In genomic region chr8:123150737-123151171, GRCm38 (mm10) we compare ENCODE assay signal across 10 mouse cellular contexts. TPM values are rescaled to one million over a fixed set of nuclear protein-coding genes. Genes with fewer than 3 reads are reported as not detected.
DNase-seq lines count a peak whose midpoint lies in the region; ATAC-seq lines count a peak whose summit lies in the region.
"Had no signal": no experiment of that assay in that cellular context is flagged by ENCODE, and none has a peak within 500 bp of the region (broad histone marks: within the 10 kb centered on the region; RNA-seq: fewer than 3 reads in every experiment).

No protein-coding gene starts in this region.

- H3K9ac ChIP-seq in intestine, embryonic 16.5 days (ENCODE audit: low read depth, low read length) = no peak overlapping the region

- 0 out of 2 replicates have a peak, but pooled peaks cover 3% of the 10 kb centered on the region for H3K4me1 ChIP-seq in intestine, embryonic 16.5 days (ENCODE audit: control insufficient read depth, insufficient read depth, low read length)

- H3K9me3 ChIP-seq in intestine, embryonic 16.5 days (ENCODE audit: control insufficient read depth, low read length) = no peaks in the 10 kb centered on the region

- H3K27me3 ChIP-seq in intestine, embryonic 16.5 days (replicated peaks; ENCODE audit: control insufficient read depth, insufficient read depth, low read length) = no peaks in the 10 kb centered on the region

- peak overlapping the region; percentile 68 for H3K27ac ChIP-seq in intestine, embryonic 16.5 days (ENCODE audit: low read length)
- H3K27ac ChIP-seq: macrophage had no signal

- ATAC-seq in intestine, embryonic 16.5 days = peak; percentile 77

- no peaks in the 10 kb centered on the region for H3K36me3 ChIP-seq in intestine, embryonic 16.5 days (ENCODE audit: control insufficient read depth, insufficient read depth, low read length)

- DNase-seq in layer of hippocampus, adult 11-12 months (ENCODE audit: low spot score) = peak; percentile 29
- DNase-seq in layer of hippocampus, postnatal 25 days (ENCODE audit: extremely low spot score in 1 of 2, low spot score in 1 of 2) = no peak
- peak; percentile 87 for DNase-seq in fat pad, adult 2 months (ENCODE audit: extremely low read depth, low read depth, low spot score)
- DNase-seq in lung, postnatal 36 days = peak; percentile 67
- DNase-seq in cerebellum, postnatal 10 days = no peak
- no peak for DNase-seq in spleen, postnatal 4 days (ENCODE audit: low spot score in 2 of 2)
- DNase-seq: cerebellum, adult 9-11 months had no signal

- no peak overlapping the region for H3K4me3 ChIP-seq in intestine, embryonic 16.5 days (ENCODE audit: low read length)

- WGBS in intestine, embryonic 16.5 days = 35% methylated on average over 9 of the region's 9 CpGs

- H3K4me2 ChIP-seq in intestine, embryonic 16.5 days (ENCODE audit: low read depth, low read length) = no peak overlapping the region

RNA-seq across cellular contexts. Expression of gene Sult5a1, which starts 7.4 kb away (rescaled TPM):
- 1 to 10 TPM; 2.0 to 2.5 TPM for total RNA-seq in layer of hippocampus, postnatal 25 days (2021)
- polyA plus RNA-seq in intestine, embryonic 16.5 days (2015; fragmentation: Nextera tagmentation; extraction: Ambion mirVana) = 9.3 and 9.6 TPM in 2 replicates
- total RNA-seq: left cerebral cortex, postnatal 10 days had no signal
- polyA plus RNA-seq: macrophage had no signal

RNA-seq across cellular contexts. Expression of gene Cpne7, which starts 33.6 kb away (rescaled TPM):
- total RNA-seq in layer of hippocampus, postnatal 25 days (2021) = 100 to 1,000 TPM; 273 to 300 TPM
- polyA plus RNA-seq in intestine, embryonic 16.5 days (2015; fragmentation: Nextera tagmentation; extraction: Ambion mirVana) = 0.78 and 0.93 TPM in 2 replicates
- polyA plus RNA-seq: macrophage had no signal

RNA-seq across cellular contexts. Expression of gene Dpep1, which starts 35.3 kb away (rescaled TPM):
- total RNA-seq in layer of hippocampus, postnatal 25 days (2021) = under 1 TPM; 0.17 to 0.23 TPM
- 7.5 and 12.6 TPM in 2 replicates for polyA plus RNA-seq in intestine, embryonic 16.5 days (2015; fragmentation: Nextera tagmentation; extraction: Ambion mirVana)
- total RNA-seq: left cerebral cortex, postnatal 10 days had no signal
- polyA plus RNA-seq: macrophage had no signal

RNA-seq across cellular contexts. Expression of gene Rpl13, which starts 48.6 kb away (rescaled TPM):
- 100 to 1,000 TPM; 378 to 449 TPM for total RNA-seq in layer of hippocampus, postnatal 25 days (2021)
- polyA plus RNA-seq in intestine, embryonic 16.5 days (2015; fragmentation: Nextera tagmentation; extraction: Ambion mirVana) = 1,403 and 1,521 TPM in 2 replicates

Comparison
In these comparisons a context has a peak if more than half of its experiments do, and no peak if none do; other contexts are left out.
1. DNase-seq: peak in layer of hippocampus, adult 11-12 months (single experiment), fat pad, adult 2 months (single experiment) and lung, postnatal 36 days (single experiment); none in layer of hippocampus, postnatal 25 days (0 of 2), cerebellum, postnatal 10 days (0 of 2) and spleen, postnatal 4 days (0 of 2).